Mouse (Mus musculus) erythroblast, embryonic 14.5 days (primary cell): ENCODE measurements around the gene Rab11fip3.

Experiments used
- GATA1 ChIP-seq: IDR thresholded peaks from 2 replicates; pipeline ENCODE4 v1.6.1; 2012; ENCODE audit warnings: low read length, inconsistent platforms, mixed read lengths
- TAL1 ChIP-seq: IDR thresholded peaks from 3 replicates; pipeline ENCODE4 v1.6.1; 2012; ENCODE audit warnings: low read length, inconsistent platforms, mixed read lengths

GRCm38 (mm10) chr17:26023966-26024365, 45.4 kb downstream of the Rab11fip3 start:
- TF ChIP-seq TAL1 (no peak), GATA1 (no peak)
